Mouse (Mus musculus) B cell, adult 2 months (primary cell): ENCODE data around the gene Tmed10.

Experiments
- DNase-seq, 2 experiments: peaks; one replicate each; pipeline ENCODE4 v3.0.0; 2022

Tmed10 gene

GRCm38 (mm10) chr12:85305247-85305892 is 69.3 kb downstream of the Tmed10 start:
- DNase-seq = peak; percentile 86 to 87

- DNase-seq = peak; percentile 76 to 81
These were observed 69.9 kb downstream of the Tmed10 start for GRCm38 (mm10) chr12:85304725-85305124.

GRCm38 (mm10) chr12:85303256-85303655 is 71.4 kb downstream of the Tmed10 start:
- DNase-seq = no peak

GRCm38 (mm10) chr12:85298835-85299180 is 75.8 kb downstream of the Tmed10 start:
- no peak for DNase-seq

GRCm38 (mm10) chr12:85298127-85298834 is 76.4 kb downstream of the Tmed10 start:
- no peak for DNase-seq

- no peak for DNase-seq
These were observed 77.2 kb downstream of the Tmed10 start for GRCm38 (mm10) chr12:85297345-85297997.

- DNase-seq = no peak
These were observed 77.7 kb downstream of the Tmed10 start for GRCm38 (mm10) chr12:85296915-85297314.

- DNase-seq = no peak
These were observed 79.1 kb downstream of the Tmed10 start for GRCm38 (mm10) chr12:85295506-85295905.

GRCm38 (mm10) chr12:85292906-85293305 is 81.7 kb downstream of the Tmed10 start:
- DNase-seq = no peak

- no peak for DNase-seq
These were observed 82.4 kb downstream of the Tmed10 start for GRCm38 (mm10) chr12:85292288-85292687.

- no peak for DNase-seq
These were observed 83.1 kb downstream of the Tmed10 start for GRCm38 (mm10) chr12:85291541-85291940.

GRCm38 (mm10) chr12:85290633-85291032 is 84.0 kb downstream of the Tmed10 start:
- DNase-seq = no peak
